Mouse (Mus musculus) erythroblast, embryonic 14.5 days (primary cell): ENCODE measurements around the gene Grk5. TPM values are rescaled to one million over a fixed set of nuclear protein-coding genes. Genes with fewer than 3 reads are reported as not detected.

Experiments
- H3K27me3 ChIP-seq: 2 replicates; pipeline ENCODE4 v1.6.1; 2012; ENCODE audit warnings: inconsistent platforms; ENCODE audit not compliant: control insufficient read depth
- H3K36me3 ChIP-seq: 2 replicates; pipeline ENCODE4 v1.6.1; 2012; ENCODE audit warnings: mild to moderate bottlenecking, inconsistent platforms; ENCODE audit not compliant: control insufficient read depth
- H3K4me1 ChIP-seq: 2 replicates; pipeline ENCODE4 v1.6.1; 2012; ENCODE audit warnings: inconsistent platforms; ENCODE audit not compliant: control insufficient read depth
- H3K4me3 ChIP-seq: replicated peaks from 2 replicates; pipeline ENCODE3; 2012; ENCODE audit warnings: moderate library complexity, mild to moderate bottlenecking, inconsistent platforms
- H3K9me3 ChIP-seq: 2 replicates; pipeline ENCODE4 v1.6.1; 2012; ENCODE audit warnings: low read length, inconsistent platforms, mixed read lengths; ENCODE audit not compliant: control insufficient read depth
- GATA1 ChIP-seq: IDR thresholded peaks from 2 replicates; pipeline ENCODE4 v1.6.1; 2012; ENCODE audit warnings: low read length, inconsistent platforms, mixed read lengths
- TAL1 ChIP-seq: IDR thresholded peaks from 3 replicates; pipeline ENCODE4 v1.6.1; 2012; ENCODE audit warnings: low read length, inconsistent platforms, mixed read lengths
- polyA plus RNA-seq: library from polyadenylated mRNA; stranded (reverse); fragments of >175 nt; gene quantifications from 2 replicates; pipeline ENCODE4 v1.2.3, GENCODE M21; 2012

Gene Grk5
- polyA plus RNA-seq, 1 experiment: 0.06 TPM

DNA sequence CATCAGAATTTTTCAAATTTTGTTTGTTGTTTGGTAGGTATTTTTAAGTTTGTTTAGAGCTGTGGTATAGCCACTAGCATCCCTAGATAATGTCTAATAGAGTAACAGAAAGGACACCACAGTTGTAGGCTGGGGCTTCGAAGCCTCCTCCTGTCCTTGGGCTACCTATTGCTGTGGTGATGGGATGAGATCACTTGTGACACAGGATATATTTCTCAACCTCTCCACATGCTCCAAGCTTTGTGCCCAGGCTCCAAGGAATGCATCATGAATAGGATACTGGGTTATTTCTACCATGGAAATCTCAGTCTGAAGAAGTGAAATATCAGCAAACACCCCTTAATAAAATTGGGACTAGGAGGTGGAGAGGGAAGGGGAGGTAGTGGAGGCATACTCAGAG, 198.2 kb downstream of the Grk5 start:
- TF ChIP-seq TAL1: no peak
- Histone ChIP-seq H3K4me3 (no peak overlapping the region), H3K9me3 (no peaks in the 10 kb centered on the region), H3K27me3 (no peaks in the 10 kb centered on the region), H3K36me3 (no peaks in the 10 kb centered on the region), H3K4me1 (peaks cover 5% of the 10 kb centered on the region)

DNA sequence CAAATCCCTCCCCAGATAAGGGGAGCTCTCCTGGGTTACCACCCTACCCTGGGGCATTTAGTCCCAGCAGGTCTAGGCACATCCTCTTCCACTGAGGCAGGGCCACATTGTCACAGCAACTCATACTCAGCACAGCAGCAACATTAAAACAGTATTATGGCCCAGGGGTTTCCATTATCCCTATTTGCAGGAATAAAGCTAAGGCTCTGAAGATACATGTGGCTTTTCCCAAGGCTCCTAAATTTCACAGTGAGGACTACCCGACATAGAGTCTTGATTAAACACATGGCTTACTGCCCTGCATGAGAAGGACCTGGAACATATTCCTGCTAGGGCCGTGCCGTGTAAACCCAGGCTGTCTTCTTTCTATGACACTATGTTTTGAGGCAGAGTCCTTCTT, 199.5 kb downstream of the Grk5 start:
- H3K36me3 ChIP-seq: no peaks in the 10 kb centered on the region
- no peak for TF ChIP-seq GATA1
- no peak for TF ChIP-seq TAL1

DNA sequence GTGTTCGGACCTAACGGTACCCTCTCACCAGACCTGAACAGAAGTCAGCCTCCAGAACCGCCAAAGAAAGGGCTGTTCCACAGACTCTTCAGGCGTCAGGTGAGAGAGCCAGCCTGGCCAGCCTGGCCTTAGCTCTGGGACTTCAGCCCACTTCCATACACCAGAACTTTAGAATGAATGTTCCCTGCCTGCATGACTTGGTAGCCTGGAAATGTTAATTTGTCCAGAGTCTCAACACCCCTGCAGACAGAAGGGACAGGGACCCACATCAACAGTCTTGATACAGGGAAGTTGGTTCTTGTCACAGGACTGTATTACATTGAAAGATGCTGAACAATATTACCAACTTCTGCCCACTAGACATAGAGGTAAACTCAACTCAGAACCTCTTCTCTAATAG, 201.0 kb downstream of the Grk5 start:
- Histone ChIP-seq H3K4me3 (no peak overlapping the region), H3K27me3 (no peaks in the 10 kb centered on the region), H3K4me1 (no peaks in the 10 kb centered on the region), H3K9me3 (no peaks in the 10 kb centered on the region), H3K36me3 (no peaks in the 10 kb centered on the region)
- TF ChIP-seq GATA1 (no peak), TAL1 (no peak)

More for the DNA sequence above, 199.5 kb downstream of the Grk5 start:
- Histone ChIP-seq H3K9me3 (no peaks in the 10 kb centered on the region), H3K4me1 (peaks cover 5% of the 10 kb centered on the region), H3K27me3 (no peaks in the 10 kb centered on the region), H3K4me3 (no peak overlapping the region)

DNA sequence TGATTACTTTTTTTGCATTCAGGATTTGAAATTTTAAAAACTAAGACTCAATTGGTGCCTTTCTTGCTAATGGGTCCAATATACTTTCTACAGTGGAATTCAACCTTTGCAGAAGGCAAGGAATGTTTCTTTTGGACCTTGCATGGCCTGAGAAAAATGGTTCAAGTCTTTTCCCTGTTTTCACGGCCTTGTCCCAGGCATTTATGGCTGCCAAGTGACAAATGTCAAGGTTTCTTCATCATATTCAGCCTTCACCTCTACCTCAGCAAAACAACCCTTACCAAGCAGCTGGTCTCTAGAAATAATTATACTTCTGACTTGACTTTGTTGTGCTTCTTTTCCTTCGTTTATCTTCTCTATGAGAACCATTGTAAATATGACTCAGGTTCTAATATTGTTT, 207.2 kb downstream of the Grk5 start:
- TF ChIP-seq TAL1 (no peak), GATA1 (no peak)
- Histone ChIP-seq H3K27me3 (no peaks in the 10 kb centered on the region), H3K4me1 (peaks cover 2% of the 10 kb centered on the region), H3K9me3 (no peaks in the 10 kb centered on the region), H3K4me3 (no peak overlapping the region), H3K36me3 (no peaks in the 10 kb centered on the region)

DNA sequence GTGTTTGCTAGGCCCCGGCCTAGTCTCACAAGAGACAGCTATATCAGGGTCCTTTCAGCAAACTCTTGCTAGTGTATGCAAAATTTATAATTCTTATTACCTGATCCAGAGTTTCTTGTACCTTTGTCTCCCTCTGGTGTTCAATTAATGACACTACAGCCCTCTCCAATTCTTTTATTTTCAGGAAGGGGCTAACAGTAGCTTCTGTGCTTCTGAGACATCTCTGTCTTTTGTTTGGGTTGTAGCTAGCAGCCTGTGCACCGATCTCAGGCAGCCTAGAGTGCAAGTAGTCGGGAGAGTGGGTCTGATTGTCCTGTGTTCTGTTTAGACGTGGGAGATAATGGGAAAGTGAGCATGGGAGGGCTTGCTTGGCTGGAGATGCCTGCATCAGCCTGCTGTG, 208.2 kb downstream of the Grk5 start:
- Histone ChIP-seq H3K36me3 (no peaks in the 10 kb centered on the region), H3K4me1 (peaks cover 2% of the 10 kb centered on the region), H3K4me3 (no peak overlapping the region), H3K9me3 (no peaks in the 10 kb centered on the region), H3K27me3 (no peaks in the 10 kb centered on the region)
- no peak for TF ChIP-seq GATA1
- TF ChIP-seq TAL1: no peak

DNA sequence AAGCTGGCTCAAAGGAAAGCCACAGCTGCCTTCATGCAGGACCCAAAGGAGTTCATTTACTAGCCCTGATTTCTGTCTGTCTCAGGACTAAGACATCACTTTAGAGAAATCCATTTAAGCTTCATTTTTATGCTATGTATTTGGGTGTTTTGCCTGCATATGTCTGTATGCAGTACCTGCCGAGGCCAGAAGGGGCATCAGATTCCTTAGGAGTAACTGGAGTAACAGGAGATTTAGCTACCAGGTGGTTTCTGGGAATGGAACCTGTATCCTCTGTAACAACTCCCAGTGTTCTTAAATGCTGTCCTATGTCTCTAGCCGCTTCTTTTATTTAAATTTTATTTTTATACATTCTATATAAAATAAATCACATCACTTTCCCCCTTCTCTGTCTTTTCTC, 220.6 kb downstream of the Grk5 start:
- H3K9me3 ChIP-seq: peaks cover 4% of the 10 kb centered on the region
- H3K4me3 ChIP-seq: no peak overlapping the region
- TF ChIP-seq GATA1 (no peak), TAL1 (no peak)
- H3K27me3 ChIP-seq: no peaks in the 10 kb centered on the region
- H3K4me1 ChIP-seq: no peaks in the 10 kb centered on the region
- no peaks in the 10 kb centered on the region for H3K36me3 ChIP-seq

DNA sequence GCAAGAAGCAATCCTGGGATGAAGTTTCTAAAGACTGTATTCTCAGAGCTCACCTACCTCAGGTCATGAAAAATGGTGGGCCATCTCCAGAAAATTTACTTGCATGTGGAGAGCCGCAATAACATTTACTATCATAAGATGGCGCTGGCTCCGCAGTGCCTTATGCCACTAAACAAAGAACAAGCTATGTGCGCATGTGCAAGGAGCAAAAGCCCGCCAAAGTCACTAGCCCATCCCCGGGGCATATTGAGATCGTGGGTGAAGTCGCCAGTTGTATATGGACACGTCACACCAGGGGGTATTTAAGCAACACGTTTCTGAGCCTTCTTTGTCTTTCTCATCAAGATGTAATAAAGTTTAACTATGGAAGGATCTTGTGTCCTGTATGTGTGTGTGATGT, 241.5 kb downstream of the Grk5 start:
- Histone ChIP-seq H3K36me3 (peaks cover 6% of the 10 kb centered on the region), H3K4me3 (no peak overlapping the region), H3K4me1 (no peaks in the 10 kb centered on the region), H3K9me3 (no peaks in the 10 kb centered on the region), H3K27me3 (no peaks in the 10 kb centered on the region)
- TF ChIP-seq GATA1: no peak
- TF ChIP-seq TAL1: no peak

DNA sequence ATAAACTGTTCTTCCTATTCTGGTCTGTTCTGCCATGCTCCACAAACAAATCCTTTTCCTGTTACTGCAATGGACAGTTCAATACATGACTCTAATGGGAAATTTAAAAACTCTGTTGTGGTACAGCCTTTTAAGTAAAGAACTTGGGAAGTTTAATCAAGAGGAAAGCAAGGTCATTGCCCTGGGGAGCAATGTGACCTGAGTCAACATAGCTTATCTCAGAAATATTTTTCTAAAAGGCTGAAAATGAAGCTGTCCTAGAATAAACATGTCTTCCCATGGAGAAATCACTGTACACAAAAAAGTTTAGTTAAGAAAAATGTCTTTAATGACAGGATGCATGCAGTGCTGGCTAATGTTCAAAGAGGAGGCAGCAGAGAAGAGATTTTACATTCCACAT, 249.1 kb downstream of the Grk5 start:
- Histone ChIP-seq H3K9me3 (no peaks in the 10 kb centered on the region), H3K4me1 (peaks cover 19% of the 10 kb centered on the region), H3K27me3 (no peaks in the 10 kb centered on the region; the same call in 1 of the 2 replicates), H3K36me3 (peaks cover 4% of the 10 kb centered on the region; the same call in 1 of the 2 replicates), H3K4me3 (no peak overlapping the region)
- TF ChIP-seq TAL1: no peak
- no peak for TF ChIP-seq GATA1

DNA sequence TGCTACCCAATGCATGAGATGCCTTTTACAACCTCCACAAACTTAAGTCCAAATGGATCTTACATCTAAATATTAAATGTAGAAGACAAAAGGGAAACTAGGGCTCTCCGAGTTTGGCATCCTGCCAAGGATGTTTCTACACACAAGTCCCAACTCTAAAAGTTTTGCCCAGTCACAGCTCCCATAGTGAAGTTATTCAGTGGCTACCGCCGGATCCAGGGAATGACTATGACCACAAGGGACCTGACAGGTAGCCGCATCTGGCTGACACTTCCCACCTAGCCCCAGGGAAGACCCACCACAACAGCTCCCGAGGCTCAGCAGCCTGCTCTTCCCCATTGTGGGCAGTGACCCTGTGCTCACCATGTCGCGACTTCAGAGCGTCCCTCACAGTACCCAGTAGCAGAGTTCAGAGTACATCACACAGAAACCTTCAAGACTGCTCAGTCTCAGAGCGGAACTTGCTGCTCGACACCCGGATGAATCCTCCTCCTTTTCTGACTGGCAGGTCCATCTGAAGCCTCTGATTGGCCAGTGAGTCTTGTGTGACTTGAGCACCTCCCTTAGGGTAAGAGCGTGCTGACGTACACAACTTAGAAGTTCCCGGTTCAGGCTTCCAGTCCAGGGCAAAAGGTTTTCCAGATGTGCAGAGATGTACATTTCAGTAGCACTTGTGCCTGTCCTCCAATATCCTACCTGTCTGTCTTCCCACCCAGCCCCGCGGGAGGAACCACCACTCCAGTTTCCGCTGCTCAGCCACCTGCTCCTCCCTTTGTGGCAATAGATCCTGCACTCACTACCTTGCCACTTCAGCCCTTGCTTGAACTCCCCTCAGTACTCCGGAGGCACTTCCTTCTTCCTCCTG, 251.0 kb downstream of the Grk5 start, which contains the start of gene Zfp950:
TSS of gene Zfp950 (minus strand) at position 499 of the 865 bp plus-strand sequence.
- Histone ChIP-seq H3K4me1 (peaks cover 19% of the 10 kb centered on the region), H3K9me3 (no peaks in the 10 kb centered on the region), H3K36me3 (peaks cover 4% of the 10 kb centered on the region; the same call in 1 of the 2 replicates), H3K27me3 (no peaks in the 10 kb centered on the region; the same call in 1 of the 2 replicates), H3K4me3 (peak within 1 kb of the TSS; percentile 84)
- TF ChIP-seq TAL1 (no peak), GATA1 (no peak)
